Mouse (Mus musculus) ES-Bruce4 (cell line): ENCODE data around the gene Alg9. TPM values are rescaled to one million over a fixed set of nuclear protein-coding genes. Genes with fewer than 3 reads are reported as not detected.

ENCODE experiments used
- H3K27ac ChIP-seq: 2 replicates; pipeline ENCODE4 v1.5.1; 2012; ENCODE audit warnings: low read length, inconsistent platforms; ENCODE audit not compliant: insufficient read depth
- H3K27me3 ChIP-seq: 2 replicates; pipeline ENCODE4 v1.6.1; 2012; ENCODE audit warnings: mild to moderate bottlenecking, low read length, inconsistent platforms; ENCODE audit not compliant: control insufficient read depth, poor library complexity, insufficient read depth, severe bottlenecking
- H3K36me3 ChIP-seq: 2 replicates; pipeline ENCODE4 v1.6.1; 2012; ENCODE audit warnings: inconsistent platforms, mild to moderate bottlenecking, low read length, moderate library complexity; ENCODE audit not compliant: control insufficient read depth, poor library complexity, insufficient read depth, severe bottlenecking
- H3K4me1 ChIP-seq: one replicate; pipeline ENCODE4 v1.8.1; 2011; ENCODE audit warnings: low read length; ENCODE audit not compliant: control insufficient read depth, insufficient read depth
- H3K4me3 ChIP-seq: 2 replicates; pipeline ENCODE4 v1.5.1; 2011; ENCODE audit warnings: low read depth, mild to moderate bottlenecking, low read length
- H3K9ac ChIP-seq: 2 replicates; pipeline ENCODE4 v1.6.1; 2012; ENCODE audit warnings: low read depth, mild to moderate bottlenecking, inconsistent platforms; ENCODE audit not compliant: poor library complexity, severe bottlenecking
- H3K9me3 ChIP-seq: replicated peaks from 2 replicates; pipeline ENCODE4 v1.6.1; 2012; ENCODE audit warnings: mild to moderate bottlenecking, low read length, inconsistent platforms; ENCODE audit not compliant: control insufficient read depth, poor library complexity, insufficient read depth, severe bottlenecking
- CTCF ChIP-seq: IDR thresholded peaks from one replicate; pipeline ENCODE4 v1.8.1; 2011; ENCODE audit warnings: low read depth, low read length
- EP300 ChIP-seq: IDR thresholded peaks from 2 replicates; pipeline ENCODE4 v1.6.1; 2011; ENCODE audit warnings: low read depth, low read length; ENCODE audit not compliant: insufficient read depth
- POLR2A ChIP-seq: IDR thresholded peaks from one replicate; pipeline ENCODE4 v1.8.1; 2011; ENCODE audit warnings: low read length; ENCODE audit not compliant: insufficient read depth
- polyA plus RNA-seq: library from polyadenylated mRNA; stranded (reverse); fragments of >200 nt; gene quantifications from 2 replicates; pipeline ENCODE4 v1.2.4, GENCODE M21; 2011; ENCODE audit warnings: low read depth; ENCODE audit not compliant: missing spikeins, insufficient read depth, insufficient read length

The Alg9 gene
- polyA plus RNA-seq, 1 experiment = 23.5 TPM

- Histone ChIP-seq H3K4me1 (no peaks in the 10 kb centered on the region), H3K36me3 (no peaks in the 10 kb centered on the region), H3K27me3 (no peaks in the 10 kb centered on the region), H3K27ac (no peak overlapping the region), H3K9me3 (no peaks in the 10 kb centered on the region), H3K9ac (no peak overlapping the region), H3K4me3 (no peak overlapping the region)
- TF ChIP-seq EP300 (no peak), POLR2A (no peak), CTCF (no peak)
These were observed 42.3 kb upstream of the Alg9 start for GRCm38 (mm10) chr9:50732560-50732959.

- H3K4me1 ChIP-seq = no peaks in the 10 kb centered on the region
- no peak overlapping the region for H3K4me3 ChIP-seq
- no peaks in the 10 kb centered on the region for H3K27me3 ChIP-seq
- no peak overlapping the region for H3K27ac ChIP-seq
- no peaks in the 10 kb centered on the region for H3K36me3 ChIP-seq
- no peaks in the 10 kb centered on the region for H3K9me3 ChIP-seq
- TF ChIP-seq POLR2A (no peak), CTCF (peak; percentile 62)
- no peak overlapping the region for H3K9ac ChIP-seq
These were observed 39.8 kb upstream of the Alg9 start for GRCm38 (mm10) chr9:50734989-50735388.

- peaks cover 2% of the 10 kb centered on the region for H3K4me1 ChIP-seq
- H3K9ac ChIP-seq = no peak within 1 kb of the TSS
- H3K36me3 ChIP-seq = no peaks in the 10 kb centered on the region
- no peak within 1 kb of the TSS for H3K27ac ChIP-seq
- H3K9me3 ChIP-seq = no peaks in the 10 kb centered on the region
- H3K4me3 ChIP-seq = peak within 1 kb of the TSS; percentile 43
- no peak for TF ChIP-seq CTCF
- TF ChIP-seq POLR2A = no peak
- no peak for TF ChIP-seq EP300
- H3K27me3 ChIP-seq = no peaks in the 10 kb centered on the region
These were observed 35.6 kb upstream of the Alg9 start, which contains the start of gene Dixdc1 for GRCm38 (mm10) chr9:50738914-50739870. TSS of gene Dixdc1 (minus strand) at chr9:50739517.

GRCm38 (mm10) chr9:50740867-50741784, 33.7 kb upstream of the Alg9 start:
- no peak overlapping the region for H3K9ac ChIP-seq
- H3K4me1 ChIP-seq = peaks cover 2% of the 10 kb centered on the region
- no peak overlapping the region for H3K4me3 ChIP-seq
- H3K9me3 ChIP-seq = no peaks in the 10 kb centered on the region
- no peaks in the 10 kb centered on the region for H3K36me3 ChIP-seq
- H3K27ac ChIP-seq = no peak overlapping the region
- no peaks in the 10 kb centered on the region for H3K27me3 ChIP-seq
- TF ChIP-seq CTCF (no peak), POLR2A (no peak), EP300 (no peak)

GRCm38 (mm10) chr9:50742261-50742660, 32.6 kb upstream of the Alg9 start:
- H3K9me3 ChIP-seq = no peaks in the 10 kb centered on the region
- no peaks in the 10 kb centered on the region for H3K27me3 ChIP-seq
- H3K27ac ChIP-seq = no peak overlapping the region
- no peak for TF ChIP-seq POLR2A
- no peak for TF ChIP-seq EP300
- TF ChIP-seq CTCF = no peak
- peaks cover 2% of the 10 kb centered on the region for H3K4me1 ChIP-seq
- no peak overlapping the region for H3K9ac ChIP-seq
- no peak overlapping the region for H3K4me3 ChIP-seq
- H3K36me3 ChIP-seq = no peaks in the 10 kb centered on the region
